Mouse (Mus musculus): ENCODE results near the gene Ciz1.

- TF ChIP-seq CTCF (IDR thresholded peaks at IDR 0.05; ENCODE audit: borderline replicate concordance, extremely low read depth, insufficient read depth, insufficient read length) (no peak), POLR2A (IDR thresholded peaks at IDR 0.05; ENCODE audit: borderline replicate concordance, extremely low read depth, insufficient read depth, insufficient read length, poor library complexity, severe bottlenecking) (no peak)
Measured at GRCm38 (mm10) chr2:32318709-32319585, 33.2 kb upstream of the Ciz1 start.

All from brain, embryonic 14.5 days (tissue).